Mouse (Mus musculus) CD4-positive, CD25-positive, alpha-beta regulatory T cell, adult 4 months (primary cell): Measurements from ENCODE around the gene Ust. TPM values are rescaled to one million over a fixed set of nuclear protein-coding genes. Genes with fewer than 3 reads are reported as not detected.

Experiments used
- ATAC-seq: one replicate; pipeline ENCODE4 v1.8.0; 2017
- polyA plus RNA-seq, 2 experiments: library from polyadenylated mRNA; unstranded; fragments of 100-300 nt; shearing (Covaris generic); gene quantifications; one replicate each; pipeline ENCODE4 v1.2.1; 2017

Gene Ust
- polyA plus RNA-seq, 2 experiments from 2014 or later, result 0.44 to 0.63 TPM

DNA sequence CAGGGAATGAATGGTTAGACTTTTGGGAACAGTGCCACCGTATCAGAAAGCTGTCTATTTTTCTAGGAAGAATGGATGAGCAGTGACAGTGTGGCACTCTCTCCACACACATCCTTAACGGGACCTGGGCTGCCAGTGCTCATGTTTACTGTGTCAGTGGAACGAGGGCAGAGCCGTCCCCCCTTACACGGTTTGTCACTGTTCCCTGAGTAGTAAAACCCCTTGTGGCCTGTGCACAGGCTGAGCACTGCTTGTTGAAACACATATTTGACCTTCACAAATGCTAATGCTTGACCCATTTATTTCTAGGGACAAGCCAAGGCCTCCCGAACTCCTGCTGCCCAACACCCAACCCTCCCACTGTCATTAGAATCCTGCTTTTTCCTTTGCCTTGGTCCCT lies 209.2 kb downstream of the Ust start:
- ATAC-seq, result no peak

DNA sequence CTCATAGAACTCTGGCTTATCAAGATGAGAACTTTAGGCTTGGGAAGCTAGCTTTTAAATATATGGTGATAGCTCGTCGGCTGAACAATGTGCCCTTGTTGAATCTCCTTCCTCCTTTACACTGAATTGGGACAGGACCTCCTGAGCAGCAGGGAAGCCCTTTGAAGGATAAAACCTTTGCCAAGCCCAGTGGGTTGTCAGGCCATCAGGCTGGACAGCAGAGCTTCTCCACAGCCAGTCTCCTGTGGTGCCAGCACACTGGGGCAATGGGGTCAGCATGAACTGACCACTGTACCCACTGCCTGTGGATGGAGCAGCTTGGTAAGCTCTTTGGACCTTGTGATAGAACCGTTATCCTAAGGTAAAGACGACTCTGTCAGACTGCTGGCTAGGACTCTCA lies 214.4 kb downstream of the Ust start:
- no peak for ATAC-seq

- ATAC-seq, result no peak
Measured at GRCm38 (mm10) chr10:8299166-8299565, 219.5 kb downstream of the Ust start.

DNA sequence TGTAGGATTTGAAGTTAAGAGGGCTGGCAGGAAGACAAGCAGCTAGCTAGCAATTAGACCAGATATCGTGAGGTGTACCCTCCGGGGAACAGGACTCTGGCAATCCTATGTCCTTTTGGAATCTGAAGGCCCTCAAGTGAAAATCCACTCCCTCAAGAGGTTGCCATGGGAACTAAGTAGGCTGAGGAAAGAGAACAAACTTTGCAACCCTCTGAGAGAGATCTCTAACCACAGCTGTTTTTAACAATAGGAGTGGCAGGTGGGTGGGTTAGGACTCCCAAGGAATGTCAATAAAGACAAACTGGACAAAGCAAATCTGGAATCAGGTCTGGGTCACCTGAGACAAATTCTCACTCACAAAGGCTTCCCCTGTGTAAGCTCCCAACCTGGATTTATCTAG lies 221.4 kb downstream of the Ust start:
- ATAC-seq, result no peak

GRCm38 (mm10) chr10:8290661-8291060 lies 228.0 kb downstream of the Ust start:
- ATAC-seq, result no peak

DNA sequence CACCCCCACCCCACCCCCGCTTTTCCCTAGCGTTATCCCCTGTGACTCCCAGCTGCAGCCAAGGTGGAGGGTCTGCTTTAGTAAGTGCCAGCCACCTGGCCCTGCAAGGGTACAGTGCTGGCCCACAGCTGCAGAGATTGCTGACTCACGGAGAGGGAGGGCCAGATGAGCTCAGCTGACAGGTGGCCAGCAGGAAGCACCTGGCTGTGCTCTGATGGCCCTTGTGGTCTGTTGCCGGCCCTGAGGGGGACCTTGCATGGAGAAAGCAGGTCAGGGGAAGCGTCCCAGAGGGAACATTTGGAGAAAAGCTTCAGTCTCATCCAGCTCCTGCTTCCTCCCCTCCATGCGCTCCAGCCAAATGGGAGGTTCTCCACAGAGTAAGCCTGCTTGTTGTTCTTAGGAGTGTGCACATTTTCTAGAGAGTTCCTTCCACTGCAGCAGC lies 231.3 kb downstream of the Ust start:
- ATAC-seq, result no peak

DNA sequence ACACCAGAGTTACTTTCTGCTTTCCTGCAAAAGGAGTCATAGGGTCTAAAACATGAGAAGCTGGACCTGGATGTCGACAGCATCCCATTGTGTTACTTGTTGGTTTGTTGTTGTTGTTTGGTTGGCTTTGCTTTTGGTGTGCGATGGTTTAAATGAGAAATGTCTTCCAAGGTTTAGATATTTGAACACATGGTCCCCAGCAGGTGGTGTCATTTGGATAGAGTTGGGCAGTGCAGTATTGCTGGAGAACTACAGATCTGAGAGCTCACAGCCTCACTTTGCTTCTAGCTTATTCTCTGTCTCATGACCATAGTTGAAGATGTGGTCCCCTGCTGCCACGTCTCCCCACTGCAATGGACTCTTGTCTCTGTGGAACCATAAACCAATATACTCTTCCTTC lies 234.6 kb downstream of the Ust start:
- ATAC-seq, result no peak

- no peak for ATAC-seq
Measured at GRCm38 (mm10) chr10:8277094-8277493, 241.5 kb downstream of the Ust start.

GRCm38 (mm10) chr10:8269681-8270080 lies 248.9 kb downstream of the Ust start:
- no peak for ATAC-seq

- ATAC-seq, result no peak
Measured at GRCm38 (mm10) chr10:8259716-8260115, 258.9 kb downstream of the Ust start.

DNA sequence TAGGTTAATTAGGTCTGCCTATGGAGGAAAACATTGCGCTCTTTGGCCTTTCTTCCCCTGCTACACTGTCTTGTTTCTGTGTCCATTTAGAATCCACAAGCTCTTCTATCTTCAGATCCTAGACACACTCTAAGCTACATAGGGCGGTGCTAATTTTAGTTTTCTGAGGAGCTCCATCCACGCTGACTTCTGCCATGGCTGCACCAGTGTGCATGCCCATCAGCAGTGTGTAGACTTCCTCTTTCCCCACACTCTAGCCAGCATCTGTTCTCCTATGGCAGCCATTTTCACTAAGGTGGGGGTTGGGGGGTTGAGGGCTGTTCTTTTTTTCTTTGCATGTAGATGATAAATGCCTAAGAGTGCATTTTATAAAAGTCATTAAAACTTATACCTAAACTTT lies 268.6 kb downstream of the Ust start:
- no peak for ATAC-seq

- ATAC-seq, result peak; percentile 70
Measured at GRCm38 (mm10) chr10:8242336-8242735, 276.3 kb downstream of the Ust start.

DNA sequence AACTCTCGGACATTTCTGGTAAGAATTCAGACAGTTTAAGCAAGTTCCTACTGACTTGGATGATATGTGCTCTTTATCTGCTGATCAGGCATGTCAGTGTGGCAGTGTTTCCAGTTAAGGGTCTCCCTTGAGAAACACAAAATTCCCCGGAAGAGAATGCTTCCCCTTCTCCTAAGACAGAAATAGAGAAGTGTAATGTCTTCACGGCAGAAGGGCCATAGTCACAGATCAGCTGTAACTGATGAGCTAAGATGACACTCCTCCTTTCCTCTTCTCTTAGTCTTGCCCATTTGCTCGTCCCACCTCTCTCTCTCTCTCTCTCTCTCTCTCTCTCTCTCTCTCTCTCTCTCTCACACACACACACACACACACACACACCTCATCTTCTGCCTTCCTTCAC lies 277.9 kb downstream of the Ust start:
- no peak for ATAC-seq

DNA sequence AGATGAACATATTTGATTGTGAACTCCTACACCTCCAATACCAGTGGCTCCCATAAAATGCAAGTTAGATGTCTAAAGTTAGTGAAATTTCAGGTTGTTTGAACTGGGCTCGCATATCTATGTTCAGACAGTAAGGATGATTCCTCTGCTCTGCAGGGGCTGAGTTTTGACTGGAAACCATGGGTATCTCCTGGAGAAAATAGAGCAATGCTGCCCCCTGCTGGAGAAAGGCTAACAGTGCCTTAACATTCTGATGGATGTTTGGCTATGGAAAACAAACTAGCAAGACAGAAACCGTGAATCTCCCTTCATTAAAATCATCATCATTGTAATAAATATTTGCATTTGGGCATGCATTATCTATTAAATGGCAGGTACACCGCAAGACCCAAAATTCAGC lies 278.4 kb downstream of the Ust start:
- peak; percentile 84 for ATAC-seq

GRCm38 (mm10) chr10:8236780-8237571 lies 281.6 kb downstream of the Ust start:
- ATAC-seq, result no peak

GRCm38 (mm10) chr10:8233148-8233901 lies 285.3 kb downstream of the Ust start:
- no peak for ATAC-seq

- ATAC-seq, result no peak
Measured at GRCm38 (mm10) chr10:8232535-8232934, 286.1 kb downstream of the Ust start.

GRCm38 (mm10) chr10:8228375-8228743 lies 290.3 kb downstream of the Ust start:
- no peak for ATAC-seq

GRCm38 (mm10) chr10:8227705-8228374 lies 290.8 kb downstream of the Ust start:
- ATAC-seq, result no peak

DNA sequence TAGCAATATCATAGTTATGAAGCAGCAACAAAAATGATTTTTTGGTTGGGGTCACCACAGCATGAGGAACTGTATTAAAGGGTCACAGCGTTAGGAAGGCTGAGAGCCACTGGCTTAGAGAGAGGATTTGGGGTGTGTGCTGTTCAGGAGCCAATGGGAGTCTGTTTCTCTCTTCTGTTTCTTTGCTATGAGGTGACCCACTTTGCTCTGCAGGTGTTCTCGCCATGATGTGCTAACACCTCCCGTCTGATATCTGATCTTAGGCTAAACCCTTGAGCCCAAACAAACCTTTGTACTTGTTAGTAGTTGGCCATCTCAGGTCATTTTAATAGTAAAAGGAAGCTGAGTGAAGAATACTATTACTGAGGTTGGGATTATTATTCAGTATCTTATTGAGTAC lies 292.0 kb downstream of the Ust start:
- ATAC-seq, result no peak

- ATAC-seq, result no peak
Measured at GRCm38 (mm10) chr10:8224641-8225040, 294.0 kb downstream of the Ust start.

DNA sequence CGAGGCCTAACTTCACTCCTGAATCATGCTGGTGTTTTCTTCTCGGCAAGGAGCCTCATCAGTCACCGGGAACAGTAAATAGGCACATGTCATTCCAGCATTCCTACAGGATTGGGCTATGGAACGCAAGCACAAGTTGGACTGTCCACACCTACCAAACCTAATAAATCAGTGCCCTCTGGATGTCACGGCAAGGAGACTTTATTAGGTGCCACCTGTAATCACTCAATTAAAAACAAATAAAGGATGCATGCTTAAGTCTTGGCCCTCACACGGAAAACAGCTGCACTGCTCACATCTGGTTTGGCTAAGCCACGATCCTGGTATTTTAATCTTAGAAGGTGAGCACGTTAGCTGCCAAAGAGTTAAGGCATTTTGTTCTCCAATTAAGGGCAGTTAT lies 294.6 kb downstream of the Ust start:
- ATAC-seq, result no peak

GRCm38 (mm10) chr10:8216946-8217345 lies 301.7 kb downstream of the Ust start:
- ATAC-seq, result no peak

DNA sequence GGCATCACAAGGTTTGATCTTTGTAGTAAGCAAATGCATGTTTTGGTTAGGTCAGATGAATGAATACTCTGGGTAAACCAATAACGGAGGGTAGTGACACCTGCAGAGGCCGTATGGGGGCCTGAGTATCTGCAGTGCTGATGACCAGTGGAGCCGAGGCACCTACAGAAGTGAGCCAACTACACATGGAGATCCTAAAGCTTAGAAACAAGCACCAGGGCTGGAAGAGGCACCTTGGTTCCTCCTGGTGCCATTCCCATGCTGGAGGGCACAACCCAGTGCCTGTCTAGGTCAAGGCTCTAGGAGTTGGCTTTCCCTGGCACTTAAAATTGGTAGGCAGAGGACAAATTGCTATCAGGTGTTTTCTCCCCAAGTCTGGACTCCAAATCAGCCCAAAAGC lies 303.4 kb downstream of the Ust start:
- ATAC-seq, result no peak
